Mouse (Mus musculus): Measurements from ENCODE around the gene Lctl. TPM values are rescaled to one million over a fixed set of nuclear protein-coding genes. Genes with fewer than 3 reads are reported as not detected.

Gene Lctl
- polyA plus RNA-seq, 1 experiment from 2014 or later = not detected

- Histone ChIP-seq H3K36me3 (ENCODE audit: control insufficient read depth, insufficient read depth, low read length) (no peaks in the 10 kb centered on the region), H3K4me2 (ENCODE audit: low read length) (no peak overlapping the region), H3K27me3 (ENCODE audit: control insufficient read depth, insufficient read depth, low read length) (no peaks in the 10 kb centered on the region), H3K27ac (replicated peaks in 1 of 2; ENCODE audit: control insufficient read depth in 1 of 2, insufficient read depth in 1 of 2, low read depth in 2 of 2, low read length in 2 of 2) (peak overlapping the region; percentile 3 to 73), H3K9me3 (ENCODE audit: control insufficient read depth, low read length) (no peaks in the 10 kb centered on the region), H3K4me3 (ENCODE audit: control insufficient read depth in 1 of 2, insufficient read depth in 1 of 2, low read depth in 1 of 2, low read length in 2 of 2) (no peak overlapping the region), H3K4me1 (ENCODE audit: control insufficient read depth in 2 of 2, insufficient read depth in 2 of 2, low read length in 2 of 2) (peaks cover 36 to 45% of the 10 kb centered on the region in 2 experiments), H3K9ac (ENCODE audit: low read length) (no peak overlapping the region)
- WGBS = 54% methylated on average over 12 of the region's 12 CpGs
- ATAC-seq (ENCODE audit: insufficient number of reproducible peaks, insufficient read depth, low FRiP score, low read depth) = peak; percentile 40; the same call in 1 of the 2 replicates
These were observed 27.9 kb upstream of the Lctl start for GRCm38 (mm10) chr9:64089004-64089403.

- Histone ChIP-seq H3K9me3 (ENCODE audit: control insufficient read depth, low read length) (no peaks in the 10 kb centered on the region), H3K27me3 (ENCODE audit: control insufficient read depth, insufficient read depth, low read length) (no peaks in the 10 kb centered on the region), H3K27ac (replicated peaks in 1 of 2; ENCODE audit: control insufficient read depth in 1 of 2, insufficient read depth in 1 of 2, low read depth in 2 of 2, low read length in 2 of 2) (peak overlapping the region; percentile 64 to 68), H3K4me3 (ENCODE audit: control insufficient read depth in 1 of 2, insufficient read depth in 1 of 2, low read depth in 1 of 2, low read length in 2 of 2) (no peak overlapping the region), H3K36me3 (ENCODE audit: control insufficient read depth, insufficient read depth, low read length) (no peaks in the 10 kb centered on the region), H3K9ac (ENCODE audit: low read length) (peak overlapping the region; percentile 18; the same call in 1 of the 2 replicates), H3K4me2 (ENCODE audit: low read length) (no peak overlapping the region), H3K4me1 (ENCODE audit: control insufficient read depth in 2 of 2, insufficient read depth in 2 of 2, low read length in 2 of 2) (peaks cover 14 to 23% of the 10 kb centered on the region in 2 experiments)
- peak; percentile 55; the same call in 1 of the 2 replicates for ATAC-seq (ENCODE audit: insufficient number of reproducible peaks, insufficient read depth, low FRiP score, low read depth)
- WGBS = 39% methylated on average over 11 of the region's 11 CpGs
These were observed 22.9 kb upstream of the Lctl start for GRCm38 (mm10) chr9:64094083-64094482.

- no peak overlapping the region for H3K4me2 ChIP-seq (ENCODE audit: low read length)
- no peak overlapping the region for H3K4me3 ChIP-seq (ENCODE audit: control insufficient read depth in 1 of 2, insufficient read depth in 1 of 2, low read depth in 1 of 2, low read length in 2 of 2)
- H3K36me3 ChIP-seq (ENCODE audit: control insufficient read depth, insufficient read depth, low read length) = no peaks in the 10 kb centered on the region
- no peak overlapping the region for H3K9ac ChIP-seq (ENCODE audit: low read length)
- peaks cover 13 to 21% of the 10 kb centered on the region in 2 experiments for H3K4me1 ChIP-seq (ENCODE audit: control insufficient read depth in 2 of 2, insufficient read depth in 2 of 2, low read length in 2 of 2)
- H3K27ac ChIP-seq (replicated peaks in 1 of 2; ENCODE audit: control insufficient read depth in 1 of 2, insufficient read depth in 1 of 2, low read depth in 2 of 2, low read length in 2 of 2) = no peak overlapping the region
- no peak; the same call in 1 of the 2 replicates for ATAC-seq (ENCODE audit: insufficient number of reproducible peaks, insufficient read depth, low FRiP score, low read depth)
- H3K27me3 ChIP-seq (ENCODE audit: control insufficient read depth, insufficient read depth, low read length) = no peaks in the 10 kb centered on the region
- H3K9me3 ChIP-seq (ENCODE audit: control insufficient read depth, low read length) = no peaks in the 10 kb centered on the region
- 52% methylated on average over 4 of the region's 4 CpGs for WGBS
These were observed 18.7 kb upstream of the Lctl start for GRCm38 (mm10) chr9:64098282-64098681.

GRCm38 (mm10) chr9:64100442-64100841 is 16.5 kb upstream of the Lctl start:
- Histone ChIP-seq H3K27ac (replicated peaks in 1 of 2; ENCODE audit: control insufficient read depth in 1 of 2, insufficient read depth in 1 of 2, low read depth in 2 of 2, low read length in 2 of 2) (no peak overlapping the region), H3K9me3 (ENCODE audit: control insufficient read depth, low read length) (no peaks in the 10 kb centered on the region), H3K36me3 (ENCODE audit: control insufficient read depth, insufficient read depth, low read length) (no peaks in the 10 kb centered on the region), H3K4me3 (ENCODE audit: control insufficient read depth in 1 of 2, insufficient read depth in 1 of 2, low read depth in 1 of 2, low read length in 2 of 2) (no peak overlapping the region), H3K27me3 (ENCODE audit: control insufficient read depth, insufficient read depth, low read length) (no peaks in the 10 kb centered on the region), H3K4me1 (ENCODE audit: control insufficient read depth in 2 of 2, insufficient read depth in 2 of 2, low read length in 2 of 2) (peaks cover 5 to 6% of the 10 kb centered on the region in 2 experiments; a peak in 3 of 4 replicates), H3K9ac (ENCODE audit: low read length) (no peak overlapping the region), H3K4me2 (ENCODE audit: low read length) (no peak overlapping the region)
- 2% methylated on average over 4 of the region's 4 CpGs for WGBS
- no peak for ATAC-seq (ENCODE audit: insufficient number of reproducible peaks, insufficient read depth, low FRiP score, low read depth)

- H3K27me3 ChIP-seq (ENCODE audit: control insufficient read depth, insufficient read depth, low read length) = no peaks in the 10 kb centered on the region
- WGBS = 61% methylated on average over 6 of the region's 6 CpGs
- no peak overlapping the region for H3K27ac ChIP-seq (replicated peaks in 1 of 2; ENCODE audit: control insufficient read depth in 1 of 2, insufficient read depth in 1 of 2, low read depth in 2 of 2, low read length in 2 of 2)
- no peak overlapping the region for H3K4me2 ChIP-seq (ENCODE audit: low read length)
- peaks cover 1 to 8% of the 10 kb centered on the region in 2 experiments; a peak in 3 of 4 replicates for H3K4me1 ChIP-seq (ENCODE audit: control insufficient read depth in 2 of 2, insufficient read depth in 2 of 2, low read length in 2 of 2)
- no peak overlapping the region for H3K4me3 ChIP-seq (ENCODE audit: control insufficient read depth in 1 of 2, insufficient read depth in 1 of 2, low read depth in 1 of 2, low read length in 2 of 2)
- no peak overlapping the region for H3K9ac ChIP-seq (ENCODE audit: low read length)
- no peak for ATAC-seq (ENCODE audit: insufficient number of reproducible peaks, insufficient read depth, low FRiP score, low read depth)
- H3K9me3 ChIP-seq (ENCODE audit: control insufficient read depth, low read length) = no peaks in the 10 kb centered on the region
- H3K36me3 ChIP-seq (ENCODE audit: control insufficient read depth, insufficient read depth, low read length) = no peaks in the 10 kb centered on the region
These were observed 11.6 kb upstream of the Lctl start for GRCm38 (mm10) chr9:64105301-64105700.

- H3K27me3 ChIP-seq (ENCODE audit: control insufficient read depth, insufficient read depth, low read length) = no peaks in the 10 kb centered on the region
- H3K9ac ChIP-seq (ENCODE audit: low read length) = no peak overlapping the region
- H3K9me3 ChIP-seq (ENCODE audit: control insufficient read depth, low read length) = no peaks in the 10 kb centered on the region
- H3K36me3 ChIP-seq (ENCODE audit: control insufficient read depth, insufficient read depth, low read length) = no peaks in the 10 kb centered on the region
- H3K4me3 ChIP-seq (ENCODE audit: control insufficient read depth in 1 of 2, insufficient read depth in 1 of 2, low read depth in 1 of 2, low read length in 2 of 2) = no peak overlapping the region
- peaks cover 12 to 25% of the 10 kb centered on the region in 2 experiments for H3K4me1 ChIP-seq (ENCODE audit: control insufficient read depth in 2 of 2, insufficient read depth in 2 of 2, low read length in 2 of 2)
- no peak overlapping the region for H3K27ac ChIP-seq (replicated peaks in 1 of 2; ENCODE audit: control insufficient read depth in 1 of 2, insufficient read depth in 1 of 2, low read depth in 2 of 2, low read length in 2 of 2)
- no peak overlapping the region for H3K4me2 ChIP-seq (ENCODE audit: low read length)
- 96% methylated on average over 16 of the region's 16 CpGs for WGBS
- ATAC-seq (ENCODE audit: insufficient number of reproducible peaks, insufficient read depth, low FRiP score, low read depth) = no peak
These were observed 6.4 kb upstream of the Lctl start for GRCm38 (mm10) chr9:64110502-64110901.

GRCm38 (mm10) chr9:64114646-64115045 is 2.3 kb upstream of the Lctl start:
- peak; percentile 80 for ATAC-seq (ENCODE audit: insufficient number of reproducible peaks, insufficient read depth, low FRiP score, low read depth)
- peak overlapping the region; percentile 34; the same call in 1 of the 2 replicates for H3K9ac ChIP-seq (ENCODE audit: low read length)

GRCm38 (mm10) chr9:64115756-64116155 is 1.2 kb upstream of the Lctl start:
- H3K9me3 ChIP-seq (ENCODE audit: control insufficient read depth, low read length) = no peaks in the 10 kb centered on the region
- ATAC-seq (ENCODE audit: insufficient number of reproducible peaks, insufficient read depth, low FRiP score, low read depth) = no peak
- H3K4me3 ChIP-seq (ENCODE audit: control insufficient read depth in 1 of 2, insufficient read depth in 1 of 2, low read depth in 1 of 2, low read length in 2 of 2) = no peak overlapping the region
- no peak overlapping the region for H3K4me2 ChIP-seq (ENCODE audit: low read length)
- WGBS = 88% methylated on average over 6 of the region's 6 CpGs
- H3K4me1 ChIP-seq (ENCODE audit: control insufficient read depth in 2 of 2, insufficient read depth in 2 of 2, low read length in 2 of 2) = peaks cover 20 to 29% of the 10 kb centered on the region in 2 experiments
- no peaks in the 10 kb centered on the region for H3K36me3 ChIP-seq (ENCODE audit: control insufficient read depth, insufficient read depth, low read length)
- no peak overlapping the region for H3K27ac ChIP-seq (replicated peaks in 1 of 2; ENCODE audit: control insufficient read depth in 1 of 2, insufficient read depth in 1 of 2, low read depth in 2 of 2, low read length in 2 of 2)
- no peaks in the 10 kb centered on the region for H3K27me3 ChIP-seq (ENCODE audit: control insufficient read depth, insufficient read depth, low read length)
- no peak overlapping the region for H3K9ac ChIP-seq (ENCODE audit: low read length)

More at GRCm38 (mm10) chr9:64114646-64115045, 2.3 kb upstream of the Lctl start:
- no peaks in the 10 kb centered on the region for H3K27me3 ChIP-seq (ENCODE audit: control insufficient read depth, insufficient read depth, low read length)
- H3K36me3 ChIP-seq (ENCODE audit: control insufficient read depth, insufficient read depth, low read length) = no peaks in the 10 kb centered on the region
- H3K27ac ChIP-seq (replicated peaks in 1 of 2; ENCODE audit: control insufficient read depth in 1 of 2, insufficient read depth in 1 of 2, low read depth in 2 of 2, low read length in 2 of 2) = peak overlapping the region; percentile 73 to 85
- H3K4me1 ChIP-seq (ENCODE audit: control insufficient read depth in 2 of 2, insufficient read depth in 2 of 2, low read length in 2 of 2) = peaks cover 20 to 29% of the 10 kb centered on the region in 2 experiments
- 0% methylated on average over 2 of the region's 2 CpGs for WGBS
- no peak overlapping the region for H3K4me2 ChIP-seq (ENCODE audit: low read length)
- no peaks in the 10 kb centered on the region for H3K9me3 ChIP-seq (ENCODE audit: control insufficient read depth, low read length)
- no peak overlapping the region for H3K4me3 ChIP-seq (ENCODE audit: control insufficient read depth in 1 of 2, insufficient read depth in 1 of 2, low read depth in 1 of 2, low read length in 2 of 2)

All from heart, embryonic 14.5 days (tissue).